Mouse (Mus musculus) heart, adult 8-10 months (tissue): Measurements from ENCODE around the gene Slc40a1. TPM values are rescaled to one million over a fixed set of nuclear protein-coding genes. Genes with fewer than 3 reads are reported as not detected.

Experiments
- DNase-seq: peaks from one replicate; pipeline ENCODE4 v3.0.0; 2022; ENCODE audit warnings: low spot score
- total RNA-seq, 4 experiments: library from RNA; stranded (reverse); gene quantifications; 2 replicates each; pipeline ENCODE4 v1.2.4; 2022

Gene Slc40a1
- 10 to 100 TPM; 22.0 to 29.0 (median 26.5) TPM for total RNA-seq

GRCm38 (mm10) chr1:45926393-45926763, at the start of gene Slc40a1:
TSS of gene Slc40a1 (minus strand) at chr1:45926523.
- DNase-seq: no peak

DNA sequence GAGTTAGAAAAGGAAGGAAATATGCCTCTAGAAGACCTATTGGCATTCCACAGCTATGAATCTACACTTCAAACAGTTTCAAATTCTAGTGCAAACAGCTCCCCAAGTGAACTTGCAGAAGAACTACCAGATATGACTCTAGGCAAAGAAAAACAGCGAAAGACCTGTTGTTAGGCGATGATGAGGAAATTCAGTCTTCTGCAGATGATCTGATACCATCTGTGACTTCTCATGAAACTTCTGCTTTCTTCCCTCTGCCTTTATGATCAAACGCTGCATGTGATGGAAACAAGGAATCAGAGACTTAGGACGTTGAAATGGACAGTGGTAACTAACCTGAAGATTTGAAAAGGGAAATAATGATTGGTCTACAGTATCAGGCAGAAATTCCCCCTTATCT, 45.0 kb upstream of the Slc40a1 start:
- DNase-seq: no peak

GRCm38 (mm10) chr1:45948988-45949387, 22.7 kb upstream of the Slc40a1 start:
- DNase-seq: no peak

- no peak for DNase-seq
These were observed 21.5 kb upstream of the Slc40a1 start for GRCm38 (mm10) chr1:45947843-45948242.

DNA sequence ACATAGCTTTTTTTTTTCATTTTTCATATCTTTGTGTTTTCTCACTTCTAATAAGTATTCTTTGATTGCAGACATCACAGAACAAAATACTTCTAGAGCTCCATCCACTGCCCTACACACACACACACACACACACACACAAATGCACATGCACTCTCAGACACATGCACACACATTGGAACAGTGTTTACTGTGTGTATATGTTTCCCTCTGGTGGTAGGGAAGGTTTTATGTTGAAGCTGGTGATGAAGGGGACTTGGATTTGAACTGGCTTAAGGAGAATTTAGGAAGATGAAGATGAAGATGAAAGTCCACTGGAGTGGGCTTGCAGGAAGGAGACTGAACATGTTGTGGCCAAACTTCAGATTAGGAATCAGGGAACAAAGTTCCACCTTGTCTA, 4.8 kb upstream of the Slc40a1 start:
- DNase-seq: no peak

DNA sequence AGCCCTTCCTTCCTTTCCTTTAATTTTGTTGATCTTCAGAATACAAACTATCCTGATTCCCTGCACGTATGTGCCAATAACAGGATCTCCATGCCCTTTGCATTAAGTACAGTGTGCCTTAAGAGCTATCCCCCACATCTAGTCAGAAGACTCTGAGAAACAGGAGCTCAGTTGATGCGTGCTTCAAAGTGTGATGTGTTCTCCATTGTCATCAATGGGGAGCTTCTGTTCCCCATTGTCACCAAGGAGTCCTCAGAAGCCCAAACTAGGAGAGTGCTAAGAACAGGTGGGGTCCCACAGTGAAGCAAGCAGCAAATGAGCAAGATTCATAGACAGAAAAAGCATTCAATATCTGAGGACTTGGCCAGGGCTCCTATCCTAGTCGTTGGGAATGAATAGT, 588 bp upstream of the Slc40a1 start:
- DNase-seq: no peak

- peak; percentile 63 for DNase-seq
These were observed 577 bp downstream of the Slc40a1 start for GRCm38 (mm10) chr1:45925500-45926392.

DNA sequence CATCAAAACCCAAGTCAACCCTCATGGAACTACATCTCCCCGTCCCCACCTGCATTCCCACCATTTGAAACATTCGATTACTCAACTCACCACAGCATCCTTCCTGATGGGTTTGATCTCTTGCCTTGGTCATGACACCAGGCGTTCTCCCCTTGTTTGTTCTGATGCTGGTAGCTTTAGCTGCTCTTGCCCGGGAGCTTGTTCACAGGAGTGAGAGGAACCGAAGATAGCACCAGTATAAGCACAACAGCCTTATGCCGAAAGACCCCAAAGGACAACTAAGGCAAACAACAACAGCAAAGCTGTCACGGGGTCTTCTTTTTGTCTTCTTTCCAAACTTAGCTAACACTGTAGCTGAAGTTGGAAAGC, 1.2 kb downstream of the Slc40a1 start:
- no peak for DNase-seq

- DNase-seq: no peak
These were observed 1.8 kb downstream of the Slc40a1 start for GRCm38 (mm10) chr1:45924516-45924915.

- no peak for DNase-seq
These were observed 3.0 kb downstream of the Slc40a1 start for GRCm38 (mm10) chr1:45923306-45923705.

DNA sequence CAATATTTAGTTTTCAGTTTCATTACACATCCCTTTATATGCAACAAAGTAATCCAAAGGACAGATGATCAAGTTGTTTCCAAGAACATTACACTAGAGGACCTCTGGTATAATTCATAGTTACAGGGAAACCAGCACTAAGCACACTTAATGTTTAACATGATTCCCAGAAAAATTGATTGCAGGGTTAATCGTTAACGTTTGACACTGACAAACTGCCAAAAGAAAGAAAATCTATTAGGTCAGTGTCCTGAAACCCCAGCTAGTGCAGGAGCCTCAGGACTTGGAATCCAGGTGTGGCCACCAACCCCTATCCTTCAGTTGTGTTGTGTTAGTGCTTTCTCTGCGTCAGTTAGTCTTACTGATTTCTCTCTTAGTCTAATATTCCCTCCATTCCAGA, 5.6 kb downstream of the Slc40a1 start:
- DNase-seq: no peak

- DNase-seq: no peak
These were observed 6.6 kb downstream of the Slc40a1 start for GRCm38 (mm10) chr1:45919752-45920151.

DNA sequence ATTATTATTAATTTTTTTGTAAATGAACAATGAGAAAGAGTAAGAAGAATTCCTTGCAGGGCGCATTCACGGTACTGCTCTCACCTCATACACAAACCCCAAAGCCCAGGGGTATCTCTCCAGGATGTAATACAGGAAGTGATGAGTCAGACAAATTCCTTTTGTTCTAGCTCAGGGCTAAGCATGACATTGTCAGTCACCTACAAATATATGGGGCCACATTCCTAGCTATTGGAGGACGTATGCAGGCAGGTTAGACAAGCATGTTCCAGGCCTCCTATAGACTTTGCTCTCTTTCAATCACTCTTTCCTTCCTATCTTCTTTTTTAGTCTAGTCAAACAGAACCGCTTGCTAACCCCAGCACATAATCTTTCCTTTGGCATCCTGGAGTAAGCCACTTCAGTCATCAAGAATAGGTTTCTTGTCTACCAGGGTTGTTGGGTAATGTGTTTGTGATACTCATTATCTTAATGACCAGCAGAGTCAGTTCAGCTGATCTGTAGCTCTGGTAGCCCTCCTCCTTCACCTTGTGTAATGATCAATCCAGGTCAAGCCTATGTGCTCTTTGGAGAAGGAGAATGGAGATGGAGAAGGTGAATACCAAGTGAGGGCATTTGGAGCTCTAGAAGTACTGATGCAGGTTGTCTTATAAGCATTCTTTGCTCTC, 9.1 kb downstream of the Slc40a1 start:
- DNase-seq: no peak

GRCm38 (mm10) chr1:45916174-45916573, 10.1 kb downstream of the Slc40a1 start:
- no peak for DNase-seq

- DNase-seq: no peak
These were observed 12.1 kb downstream of the Slc40a1 start for GRCm38 (mm10) chr1:45914236-45914635.

GRCm38 (mm10) chr1:45905107-45905821, 21.1 kb downstream of the Slc40a1 start:
- DNase-seq: peak; percentile 27

DNA sequence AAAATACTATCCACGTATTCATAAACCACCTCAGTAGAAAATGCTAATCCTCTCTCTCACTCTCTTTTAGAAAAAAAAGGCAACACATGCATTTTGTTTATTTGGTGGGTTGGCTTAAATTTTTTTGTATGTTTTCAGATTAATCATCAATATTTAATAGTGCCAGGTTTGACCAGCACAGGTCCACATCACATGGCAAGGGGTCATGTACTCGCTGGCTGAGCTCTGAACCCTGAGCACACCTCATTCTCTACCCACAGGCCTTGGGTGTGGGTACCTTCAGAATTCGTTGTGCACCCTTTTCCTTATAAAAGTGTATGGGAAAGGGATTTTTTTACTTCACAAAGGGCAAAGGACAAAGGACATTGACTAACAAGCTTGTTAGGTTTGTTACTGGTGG, 22.2 kb downstream of the Slc40a1 start:
- no peak for DNase-seq

- no peak for DNase-seq
These were observed 28.3 kb downstream of the Slc40a1 start for GRCm38 (mm10) chr1:45898044-45898443.

DNA sequence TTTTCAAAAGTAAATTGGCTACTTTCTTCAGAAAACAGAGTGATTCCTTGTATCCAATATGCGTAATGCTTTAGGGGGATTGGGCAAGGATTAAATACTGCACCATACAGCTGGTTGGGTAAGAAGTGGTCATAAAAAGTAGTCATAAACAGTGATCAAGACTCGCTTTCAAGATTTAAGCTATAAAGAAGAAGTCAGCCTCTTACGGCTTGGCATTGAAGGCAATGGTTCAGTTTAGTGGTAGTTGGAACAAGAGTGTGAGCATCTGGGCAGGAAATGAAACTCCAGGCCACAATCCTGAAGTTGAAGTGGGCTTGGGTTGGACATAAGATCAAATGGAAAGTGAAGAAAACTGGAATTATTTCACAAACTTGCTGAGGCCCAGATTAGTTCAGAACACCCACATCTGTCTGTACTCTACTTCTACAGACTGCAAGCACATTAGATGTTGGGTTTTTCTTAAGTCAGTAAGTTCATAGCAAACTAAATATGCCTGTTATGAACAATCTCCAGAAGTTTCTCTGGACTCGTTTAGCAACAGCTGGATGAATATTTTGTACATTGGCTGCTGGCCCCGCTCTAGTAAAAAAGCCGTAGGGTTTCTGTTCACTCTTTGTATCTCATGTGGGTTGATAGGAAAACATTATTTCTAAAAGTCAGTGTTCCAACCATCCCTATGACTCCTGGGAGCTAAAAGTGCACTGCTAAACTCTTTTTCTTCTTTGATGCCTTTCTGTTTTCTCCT, 32.0 kb downstream of the Slc40a1 start:
- peak; percentile 41 for DNase-seq

GRCm38 (mm10) chr1:45891986-45892385, 34.3 kb downstream of the Slc40a1 start:
- DNase-seq: no peak

DNA sequence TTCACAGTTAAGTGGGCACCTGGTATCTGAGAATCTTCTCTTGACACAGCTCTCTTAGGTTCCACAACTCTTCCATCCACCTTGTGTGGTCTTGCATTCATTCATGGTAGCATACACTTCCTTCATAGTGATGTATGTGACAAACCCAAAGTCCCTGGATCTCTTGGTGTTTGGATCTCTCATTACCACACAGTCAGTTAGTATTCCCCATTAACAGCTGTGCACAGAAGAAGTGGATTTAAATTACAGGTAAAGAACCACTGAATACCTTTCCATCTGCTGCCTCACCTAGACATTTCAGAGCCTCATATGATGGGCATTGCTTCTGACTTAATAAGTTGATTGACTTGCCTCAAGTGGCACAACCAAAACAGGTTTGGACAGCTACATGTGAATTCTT, 36.1 kb downstream of the Slc40a1 start, which contains the start of gene Gm5269:
Gm5269 (minus strand) TSS at position 101 of the 400 bp plus-strand sequence.
- no peak for DNase-seq

GRCm38 (mm10) chr1:45886800-45887199, 39.5 kb downstream of the Slc40a1 start:
- DNase-seq: no peak
